Mouse (Mus musculus) liver, postnatal 0 days (tissue): ENCODE data around the gene Ppbp. TPM values are rescaled to one million over a fixed set of nuclear protein-coding genes. Genes with fewer than 3 reads are reported as not detected.

Experiments used
- ATAC-seq: fragments of 200-750 bp; cut with Nextera tagmentation; 2 replicates; pipeline ENCODE4 v1.8.0; 2017; ENCODE audit warnings: mild to moderate bottlenecking, moderate library complexity
- DNase-seq: peaks from one replicate; pipeline ENCODE4 v3.0.0-alpha.2; 2016
- H3K27ac ChIP-seq: fragments of 300-500 bp; sonication (generic); 2 replicates; pipeline ENCODE4 v1.5.1; 2014; ENCODE audit warnings: antibody characterized with exemption, moderate library complexity, mild to moderate bottlenecking, low read depth
- H3K27me3 ChIP-seq: fragments of 300-500 bp; sonication (generic); 2 replicates; pipeline ENCODE4 v1.6.1; 2014; ENCODE audit warnings: low read length, control low read depth, mixed read lengths; ENCODE audit not compliant: insufficient read depth
- H3K36me3 ChIP-seq: fragments of 300-500 bp; sonication (generic); replicated peaks from 2 replicates; pipeline ENCODE4 v1.6.1; 2014; ENCODE audit warnings: mild to moderate bottlenecking, control low read depth, low read length, moderate library complexity, mixed read lengths; ENCODE audit not compliant: insufficient read depth
- H3K4me1 ChIP-seq: fragments of 300-500 bp; sonication (generic); 2 replicates; pipeline ENCODE4 v1.6.1; 2014; ENCODE audit warnings: antibody characterized with exemption, mild to moderate bottlenecking, control low read depth; ENCODE audit not compliant: insufficient read depth
- H3K4me2 ChIP-seq: fragments of 300-500 bp; sonication (generic); 2 replicates; pipeline ENCODE4 v1.6.1; 2014; ENCODE audit warnings: low read depth, mild to moderate bottlenecking, low read length, moderate library complexity, mixed read lengths
- H3K4me3 ChIP-seq: fragments of 300-500 bp; sonication (generic); 2 replicates; pipeline ENCODE4 v1.5.1; 2014; ENCODE audit warnings: low read depth, low read length
- H3K9ac ChIP-seq: fragments of 300-500 bp; sonication (generic); replicated peaks from 2 replicates; pipeline ENCODE4 v1.6.1; 2014; ENCODE audit warnings: mild to moderate bottlenecking, moderate library complexity
- H3K9me3 ChIP-seq: fragments of 300-500 bp; sonication (generic); 2 replicates; pipeline ENCODE4 v1.6.1; 2016; ENCODE audit warnings: mild to moderate bottlenecking, control low read depth, low read length, mixed read lengths
- CTCF ChIP-seq: sonication (generic); IDR thresholded peaks from 2 replicates; pipeline ENCODE4 v1.5.1; 2016; ENCODE audit warnings: antibody characterized with exemption, low read depth
- EP300 ChIP-seq: IDR thresholded peaks from 2 replicates; pipeline ENCODE4 v1.6.1; 2016; ENCODE audit warnings: antibody characterized with exemption, low read depth, mild to moderate bottlenecking
- WGBS: fragments of 180-500 bp; shearing (Covaris S2); extraction: QIAGEN DNeasy Blood & Tissue Kit; methylation state at CpG from one replicate; pipeline ENCODE4 v1.1.7; 2014; ENCODE audit not compliant: insufficient replicate concordance; 5-methylcytosine and 5-hydroxymethylcytosine counted together
- polyA plus RNA-seq: library from polyadenylated mRNA; unstranded; fragments of >200 nt; fragmentation: Nextera tagmentation; extraction: Ambion mirVana; gene quantifications from 2 replicates; pipeline ENCODE4 v1.2.1, GENCODE M21; 2015

The Ppbp gene
- polyA plus RNA-seq, 1 experiment from 2014 or later = 257 TPM

DNA sequence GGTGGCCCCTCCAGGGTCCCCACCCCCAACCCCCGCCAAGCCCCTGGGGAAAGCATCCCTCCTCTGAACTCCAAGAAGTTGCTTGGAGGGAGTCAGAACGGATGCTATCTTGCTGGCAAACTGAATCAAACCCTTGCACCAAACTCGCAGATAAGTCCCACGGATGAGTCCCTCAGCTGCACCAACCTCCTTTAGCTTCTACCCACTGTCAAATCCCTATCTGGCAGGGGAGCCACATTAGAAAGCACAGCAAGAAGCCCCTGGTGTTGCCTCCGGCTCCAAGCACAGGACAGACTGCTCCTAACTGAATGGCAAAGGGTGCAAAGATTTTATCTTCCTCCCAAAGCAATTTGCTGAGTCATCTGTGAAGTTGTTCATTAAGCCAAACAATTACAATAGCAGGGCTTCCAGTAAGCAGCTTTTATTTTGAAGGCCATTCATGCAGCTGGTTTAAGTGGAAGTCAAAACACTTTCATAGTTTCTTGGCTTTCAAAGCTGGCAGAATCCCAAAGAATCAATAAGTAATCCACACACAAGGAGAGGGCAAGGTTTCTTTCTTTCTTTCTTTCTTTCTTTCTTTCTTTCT lies 10.2 kb upstream of the Ppbp start:
- H3K27me3 ChIP-seq = peaks cover 6% of the 10 kb centered on the region
- no peaks in the 10 kb centered on the region for H3K36me3 ChIP-seq
- H3K9me3 ChIP-seq = no peaks in the 10 kb centered on the region
- peaks cover 9% of the 10 kb centered on the region; the same call in 1 of the 2 replicates for H3K4me1 ChIP-seq
- 34% methylated on average over 5 of the region's 5 CpGs for WGBS
- H3K4me2 ChIP-seq = no peak overlapping the region
- no peak for DNase-seq
- no peak for ATAC-seq
- TF ChIP-seq EP300 (no peak), CTCF (no peak)
- no peak overlapping the region for H3K4me3 ChIP-seq
- H3K27ac ChIP-seq = no peak overlapping the region
- H3K9ac ChIP-seq = no peak overlapping the region

- peaks cover 9% of the 10 kb centered on the region; the same call in 1 of the 2 replicates for H3K4me1 ChIP-seq
- 0 out of 2 replicates have a peak within 1 kb of the TSS, but pooled peaks have one; percentile 19 for H3K4me3 ChIP-seq
- 7% methylated on average over 32 of the region's 32 CpGs for whole genome bisulfite sequencing
- H3K9me3 ChIP-seq = no peaks in the 10 kb centered on the region
- no peak for ATAC-seq
- no peaks in the 10 kb centered on the region for H3K36me3 ChIP-seq
- no peak for DNase-seq
- H3K9ac ChIP-seq = no peak within 1 kb of the TSS
- TF ChIP-seq EP300 = no peak
- no peak for TF ChIP-seq CTCF
- H3K4me2 ChIP-seq = peak within 1 kb of the TSS; percentile 36; the same call in 1 of the 2 replicates
- H3K27ac ChIP-seq = no peak within 1 kb of the TSS
- peaks cover 6% of the 10 kb centered on the region for H3K27me3 ChIP-seq
These were observed 8.9 kb upstream of the Ppbp start, which contains the start of gene Cxcl5 for GRCm38 (mm10) chr5:90759077-90760065. Cxcl5 (plus strand) TSS chr5:90759360.

DNA sequence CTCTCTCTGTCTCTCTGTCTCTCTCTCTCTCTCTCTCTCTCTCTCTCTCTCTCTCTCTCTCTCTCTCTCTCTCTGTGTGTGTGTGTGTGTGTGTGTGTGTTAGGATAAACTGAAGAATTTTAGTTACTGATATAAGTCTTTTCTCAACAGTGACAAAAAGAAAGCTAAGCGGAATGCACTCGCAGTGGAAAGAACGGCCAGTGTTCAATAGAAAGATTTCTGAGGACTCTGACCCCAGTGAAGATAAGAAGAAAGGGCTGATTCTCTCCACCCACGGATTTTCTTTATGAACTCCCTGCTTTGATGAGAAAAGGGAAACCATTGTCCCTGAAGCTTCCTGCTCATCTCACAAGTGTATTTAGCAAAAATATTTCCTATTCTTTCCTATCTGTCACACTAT lies 8.0 kb upstream of the Ppbp start:
- Histone ChIP-seq H3K4me3 (no peak overlapping the region), H3K9me3 (no peaks in the 10 kb centered on the region), H3K4me2 (no peak overlapping the region), H3K9ac (no peak overlapping the region), H3K36me3 (no peaks in the 10 kb centered on the region), H3K27ac (no peak overlapping the region), H3K27me3 (peaks cover 6% of the 10 kb centered on the region), H3K4me1 (peaks cover 9% of the 10 kb centered on the region; the same call in 1 of the 2 replicates)
- TF ChIP-seq EP300 (no peak), CTCF (no peak)
- no peak for DNase-seq
- WGBS = 45% methylated on average over 4 of the region's 4 CpGs
- no peak for ATAC-seq

GRCm38 (mm10) chr5:90760844-90761243 lies 7.5 kb upstream of the Ppbp start:
- TF ChIP-seq EP300 (no peak), CTCF (no peak)
- ATAC-seq = no peak
- H3K36me3 ChIP-seq = no peaks in the 10 kb centered on the region
- H3K27ac ChIP-seq = no peak overlapping the region
- DNase-seq = no peak
- H3K4me3 ChIP-seq = no peak overlapping the region
- no peaks in the 10 kb centered on the region for H3K9me3 ChIP-seq
- no peak overlapping the region for H3K4me2 ChIP-seq
- WGBS = 67% methylated on average over 2 of the region's 2 CpGs
- H3K4me1 ChIP-seq = peaks cover 9% of the 10 kb centered on the region; the same call in 1 of the 2 replicates
- peaks cover 6% of the 10 kb centered on the region for H3K27me3 ChIP-seq
- H3K9ac ChIP-seq = no peak overlapping the region

DNA sequence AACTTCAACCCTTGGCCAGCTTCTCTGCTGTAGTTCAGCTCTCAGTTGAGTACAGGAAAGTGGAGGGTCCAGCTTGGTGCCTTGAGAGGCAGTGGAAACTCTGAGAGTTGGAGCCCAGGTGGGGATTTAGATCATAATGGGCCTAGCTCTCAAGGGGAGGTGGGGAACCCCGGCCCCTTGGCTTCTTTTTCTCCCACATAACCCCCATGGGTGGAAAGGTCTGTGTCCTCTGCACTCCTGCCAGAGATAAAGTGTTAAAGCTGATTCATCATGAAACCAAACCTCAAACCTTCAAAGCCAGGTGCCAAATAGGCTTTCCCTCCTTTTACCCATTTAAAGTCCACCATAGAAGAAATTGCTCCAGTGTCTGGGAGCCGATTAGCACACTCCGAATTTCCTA lies 6.5 kb upstream of the Ppbp start:
- Histone ChIP-seq H3K36me3 (no peaks in the 10 kb centered on the region), H3K4me1 (peaks cover 9% of the 10 kb centered on the region; the same call in 1 of the 2 replicates), H3K9me3 (no peaks in the 10 kb centered on the region), H3K27me3 (peaks cover 6% of the 10 kb centered on the region), H3K4me3 (no peak overlapping the region), H3K4me2 (no peak overlapping the region), H3K27ac (no peak overlapping the region), H3K9ac (no peak overlapping the region)
- WGBS = 79% methylated on average over 3 of the region's 3 CpGs
- ATAC-seq = no peak
- no peak for TF ChIP-seq EP300
- TF ChIP-seq CTCF = no peak
- DNase-seq = no peak
